Mouse (Mus musculus): ENCODE data around the gene Myh3. TPM values are rescaled to one million over a fixed set of nuclear protein-coding genes. Genes with fewer than 3 reads are reported as not detected.

Gene Myh3
- polyA plus RNA-seq, 1 experiment from 2014 or later = 0.06 TPM

DNA sequence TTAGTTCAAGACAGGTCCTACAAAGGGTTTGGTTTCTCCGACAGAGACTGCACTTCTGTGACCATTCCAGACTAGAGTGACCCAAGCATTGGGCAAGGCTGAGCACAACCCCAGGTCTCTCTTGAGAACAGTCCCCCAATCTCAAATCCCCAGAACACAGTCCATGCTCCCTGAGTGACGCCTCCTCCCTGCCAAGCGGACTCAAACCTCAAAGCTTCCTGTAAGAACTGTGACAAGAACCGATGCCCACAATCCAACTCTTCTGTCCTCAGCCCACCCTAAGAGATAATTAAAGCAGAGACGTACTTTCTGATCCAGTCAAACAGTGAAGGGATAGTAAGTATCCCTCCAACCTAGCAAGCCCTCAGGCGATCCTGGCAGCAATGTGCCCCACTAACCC, 35.3 kb downstream of the Myh3 start:
- DNase-seq (no peak), ATAC-seq (no peak)
- no peaks in the 10 kb centered on the region for H3K27me3 ChIP-seq (ENCODE audit: insufficient read depth, low read length)
- H3K36me3 ChIP-seq (replicated peaks; ENCODE audit: insufficient read depth, low read length) = no peaks in the 10 kb centered on the region
- no peaks in the 10 kb centered on the region for H3K9me3 ChIP-seq (ENCODE audit: low read length)
- no peaks in the 10 kb centered on the region for H3K4me1 ChIP-seq (ENCODE audit: insufficient read depth)
- 80% methylated on average over 6 of the region's 6 CpGs for WGBS (ENCODE audit: insufficient replicate concordance)
- H3K9ac ChIP-seq (replicated peaks) = no peak overlapping the region
- no peak overlapping the region for H3K4me3 ChIP-seq (ENCODE audit: low read depth, low read length)
- no peak overlapping the region for H3K4me2 ChIP-seq (ENCODE audit: low read depth, low read length)
- no peak overlapping the region for H3K27ac ChIP-seq (ENCODE audit: low read depth)
- TF ChIP-seq CTCF (IDR thresholded peaks at IDR 0.05; ENCODE audit: low read depth) (no peak), EP300 (IDR thresholded peaks at IDR 0.05; ENCODE audit: low read depth) (no peak)

- Histone ChIP-seq H3K27ac (ENCODE audit: low read depth) (no peak overlapping the region), H3K9me3 (ENCODE audit: low read length) (no peaks in the 10 kb centered on the region), H3K27me3 (ENCODE audit: insufficient read depth, low read length) (no peaks in the 10 kb centered on the region), H3K4me1 (ENCODE audit: insufficient read depth) (no peaks in the 10 kb centered on the region), H3K4me2 (ENCODE audit: low read depth, low read length) (no peak overlapping the region), H3K36me3 (replicated peaks; ENCODE audit: insufficient read depth, low read length) (no peaks in the 10 kb centered on the region), H3K4me3 (ENCODE audit: low read depth, low read length) (no peak overlapping the region), H3K9ac (replicated peaks) (no peak overlapping the region)
- DNase-seq (no peak), ATAC-seq (no peak)
- TF ChIP-seq CTCF (IDR thresholded peaks at IDR 0.05; ENCODE audit: low read depth) = no peak
- TF ChIP-seq EP300 (IDR thresholded peaks at IDR 0.05; ENCODE audit: low read depth) = no peak
- WGBS (ENCODE audit: insufficient replicate concordance) = 80% methylated on average over 5 of the region's 5 CpGs
Observed at GRCm38 (mm10) chr11:67114261-67114660, 36.2 kb downstream of the Myh3 start.

DNA sequence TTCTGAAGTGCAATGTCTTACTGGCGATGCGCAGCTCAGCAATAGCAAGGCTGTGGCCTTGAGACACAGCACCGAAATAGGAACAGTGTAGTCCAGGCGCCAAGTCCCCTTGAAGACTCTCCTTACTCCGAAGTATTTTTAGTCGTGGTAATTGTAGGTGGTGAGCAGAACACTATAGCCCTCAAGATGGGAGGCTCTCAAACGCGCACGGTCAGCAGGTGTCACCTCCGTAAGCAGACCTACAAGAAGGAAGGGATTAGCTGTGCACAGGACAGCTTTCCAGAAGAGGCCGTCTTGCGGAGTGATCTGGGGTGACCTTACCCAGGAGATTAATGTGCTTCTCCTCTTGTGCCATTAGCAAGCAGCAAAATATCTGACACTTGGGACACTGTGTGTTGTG, 36.8 kb downstream of the Myh3 start:
- 83% methylated on average over 12 of the region's 12 CpGs for WGBS (ENCODE audit: insufficient replicate concordance)
- Histone ChIP-seq H3K36me3 (replicated peaks; ENCODE audit: insufficient read depth, low read length) (no peaks in the 10 kb centered on the region), H3K4me1 (ENCODE audit: insufficient read depth) (no peaks in the 10 kb centered on the region), H3K4me2 (ENCODE audit: low read depth, low read length) (no peak overlapping the region), H3K9ac (replicated peaks) (no peak overlapping the region), H3K4me3 (ENCODE audit: low read depth, low read length) (no peak overlapping the region), H3K27ac (ENCODE audit: low read depth) (no peak overlapping the region), H3K27me3 (ENCODE audit: insufficient read depth, low read length) (no peaks in the 10 kb centered on the region), H3K9me3 (ENCODE audit: low read length) (no peaks in the 10 kb centered on the region)
- DNase-seq = no peak
- TF ChIP-seq EP300 (IDR thresholded peaks at IDR 0.05; ENCODE audit: low read depth) (no peak), CTCF (IDR thresholded peaks at IDR 0.05; ENCODE audit: low read depth) (no peak)
- no peak for ATAC-seq

- Histone ChIP-seq H3K4me1 (ENCODE audit: insufficient read depth) (no peaks in the 10 kb centered on the region), H3K4me3 (ENCODE audit: low read depth, low read length) (no peak overlapping the region), H3K9me3 (ENCODE audit: low read length) (no peaks in the 10 kb centered on the region), H3K9ac (replicated peaks) (no peak overlapping the region), H3K36me3 (replicated peaks; ENCODE audit: insufficient read depth, low read length) (no peaks in the 10 kb centered on the region), H3K27me3 (ENCODE audit: insufficient read depth, low read length) (no peaks in the 10 kb centered on the region), H3K27ac (ENCODE audit: low read depth) (no peak overlapping the region), H3K4me2 (ENCODE audit: low read depth, low read length) (no peak overlapping the region)
- TF ChIP-seq EP300 (IDR thresholded peaks at IDR 0.05; ENCODE audit: low read depth) = no peak
- no peak for TF ChIP-seq CTCF (IDR thresholded peaks at IDR 0.05; ENCODE audit: low read depth)
- ATAC-seq (no peak), DNase-seq (no peak)
- WGBS (ENCODE audit: insufficient replicate concordance) = 58% methylated on average over 5 of the region's 5 CpGs
Observed at GRCm38 (mm10) chr11:67116725-67117124, 38.6 kb downstream of the Myh3 start.

- Histone ChIP-seq H3K9ac (replicated peaks) (no peak overlapping the region), H3K36me3 (replicated peaks; ENCODE audit: insufficient read depth, low read length) (no peaks in the 10 kb centered on the region), H3K4me3 (ENCODE audit: low read depth, low read length) (no peak overlapping the region), H3K4me2 (ENCODE audit: low read depth, low read length) (no peak overlapping the region), H3K27ac (ENCODE audit: low read depth) (no peak overlapping the region), H3K27me3 (ENCODE audit: insufficient read depth, low read length) (no peaks in the 10 kb centered on the region), H3K9me3 (ENCODE audit: low read length) (no peaks in the 10 kb centered on the region), H3K4me1 (ENCODE audit: insufficient read depth) (no peaks in the 10 kb centered on the region)
- TF ChIP-seq CTCF (IDR thresholded peaks at IDR 0.05; ENCODE audit: low read depth) (no peak), EP300 (IDR thresholded peaks at IDR 0.05; ENCODE audit: low read depth) (no peak)
- ATAC-seq (no peak), DNase-seq (no peak)
- WGBS (ENCODE audit: insufficient replicate concordance) = 47% methylated on average over 4 of the region's 4 CpGs
Observed at GRCm38 (mm10) chr11:67119539-67120070, 41.5 kb downstream of the Myh3 start.

DNA sequence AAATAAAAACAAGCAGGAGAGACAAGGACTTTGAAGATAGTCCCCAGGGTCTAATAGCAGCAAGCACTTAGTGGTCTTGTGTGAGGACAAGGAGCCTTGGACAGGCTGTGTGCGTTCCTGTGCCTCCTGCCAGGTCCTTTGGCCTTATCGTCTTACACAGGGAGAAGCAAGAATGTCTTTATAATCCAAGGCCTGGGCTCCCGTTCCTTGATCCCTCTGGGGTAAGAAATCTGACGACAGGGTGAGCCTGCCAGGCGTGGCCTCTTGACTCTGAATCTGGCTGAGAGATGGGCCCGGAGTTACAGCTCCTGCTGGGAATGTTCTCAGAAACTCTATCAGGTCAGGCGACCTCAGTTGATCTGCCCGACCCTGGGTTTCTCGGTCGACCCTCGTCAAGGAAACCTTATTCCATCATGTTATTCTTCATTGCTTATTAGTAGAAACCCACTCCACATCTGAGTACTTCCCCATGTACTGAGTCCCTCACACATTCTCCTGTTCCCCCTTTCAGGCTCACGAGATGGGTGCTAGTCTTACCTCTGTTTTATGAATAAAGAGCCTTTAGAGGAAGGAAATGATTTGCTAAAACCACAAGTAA, 42.7 kb downstream of the Myh3 start:
- 65% methylated on average over 12 of the region's 12 CpGs for WGBS (ENCODE audit: insufficient replicate concordance)
- Histone ChIP-seq H3K4me3 (ENCODE audit: low read depth, low read length) (no peak overlapping the region), H3K36me3 (replicated peaks; ENCODE audit: insufficient read depth, low read length) (no peaks in the 10 kb centered on the region), H3K9me3 (ENCODE audit: low read length) (no peaks in the 10 kb centered on the region), H3K4me1 (ENCODE audit: insufficient read depth) (no peaks in the 10 kb centered on the region), H3K27ac (ENCODE audit: low read depth) (no peak overlapping the region), H3K27me3 (ENCODE audit: insufficient read depth, low read length) (no peaks in the 10 kb centered on the region), H3K9ac (replicated peaks) (no peak overlapping the region), H3K4me2 (ENCODE audit: low read depth, low read length) (no peak overlapping the region)
- ATAC-seq = no peak
- TF ChIP-seq EP300 (IDR thresholded peaks at IDR 0.05; ENCODE audit: low read depth) = no peak
- TF ChIP-seq CTCF (IDR thresholded peaks at IDR 0.05; ENCODE audit: low read depth) = no peak
- DNase-seq = no peak
